Mouse (Mus musculus) adrenal gland (tissue): Measurements from ENCODE around the gene Grap.
"Not testable (repeated sequence)": the region's sequence is repeated elsewhere in the genome, so short reads cannot be mapped to it uniquely, and the experiment has no call there.

Experiments used
- intact Hi-C: fragments of 180-260 bp; cut with DNase I; formaldehyde crosslinking; loops from one replicate; pipeline ENCODE4 v1.15.1; 2025

Grap gene

GRCm38 (mm10) chr11:61637856-61638255 lies 15.2 kb upstream of the Grap start:
- intact Hi-C loops, result loop anchor here (10.0 kb wide), 1 partner anchor 1773 kb away; no protein-coding TSS in a partner anchor

- intact Hi-C loops, result loop anchor here (10.0 kb wide), 1 partner anchor 1774 kb away; no protein-coding TSS in a partner anchor
Measured at GRCm38 (mm10) chr11:61638764-61639536, 14.1 kb upstream of the Grap start.

DNA sequence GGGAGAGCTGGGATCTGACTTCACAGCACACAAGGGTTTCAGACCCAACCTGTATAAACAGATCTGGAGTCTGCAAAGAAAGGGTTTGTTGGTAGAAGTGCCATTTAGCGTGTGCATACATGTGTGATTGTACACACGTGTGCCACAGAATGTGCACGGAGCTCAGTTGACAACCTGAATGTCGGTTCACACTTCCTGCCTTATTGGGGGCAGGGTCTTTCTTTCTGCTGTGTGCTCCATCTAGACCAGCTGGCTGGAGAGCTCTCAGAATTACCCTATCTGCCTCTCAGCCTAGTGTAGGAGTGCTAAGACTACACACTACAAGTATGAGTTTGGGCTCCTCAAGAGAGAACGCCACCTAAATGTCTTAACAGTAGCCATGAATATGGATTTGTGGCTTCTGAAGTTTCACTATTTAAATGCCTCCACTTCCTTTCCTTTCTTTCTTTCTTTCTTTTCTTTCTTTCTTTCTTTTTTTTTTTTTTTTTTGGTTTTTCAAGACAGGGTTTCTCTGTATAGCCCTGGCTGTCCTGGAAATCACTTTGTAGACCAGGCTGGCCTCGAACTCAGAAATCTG lies 13.4 kb upstream of the Grap start:
- intact Hi-C loops, result loop anchor here (10.0 kb wide), 1 partner anchor 1775 kb away; no protein-coding TSS in a partner anchor

DNA sequence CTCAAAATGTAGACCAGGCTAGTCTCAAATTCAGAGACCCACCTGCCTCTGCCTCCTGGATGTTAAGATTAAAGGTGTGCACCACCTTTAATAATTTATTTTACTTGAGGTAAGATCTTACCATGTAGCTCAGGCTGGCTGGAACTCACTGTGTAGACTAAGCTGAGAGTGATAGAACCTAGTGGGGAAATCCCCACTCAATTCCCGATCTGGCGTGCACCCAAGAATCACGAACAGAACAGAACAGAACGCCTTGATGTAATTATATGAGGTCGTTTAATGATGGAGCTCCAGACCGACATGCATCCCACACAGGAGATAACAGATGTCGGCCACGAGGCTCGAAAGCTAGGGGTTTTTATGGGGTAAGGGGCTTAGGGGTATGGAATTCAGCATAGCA lies 12.5 kb upstream of the Grap start:
- intact Hi-C loops, result not testable (repeated sequence)

GRCm38 (mm10) chr11:61642106-61642505 lies 11.0 kb upstream of the Grap start:
- intact Hi-C loops, result no loop called here

DNA sequence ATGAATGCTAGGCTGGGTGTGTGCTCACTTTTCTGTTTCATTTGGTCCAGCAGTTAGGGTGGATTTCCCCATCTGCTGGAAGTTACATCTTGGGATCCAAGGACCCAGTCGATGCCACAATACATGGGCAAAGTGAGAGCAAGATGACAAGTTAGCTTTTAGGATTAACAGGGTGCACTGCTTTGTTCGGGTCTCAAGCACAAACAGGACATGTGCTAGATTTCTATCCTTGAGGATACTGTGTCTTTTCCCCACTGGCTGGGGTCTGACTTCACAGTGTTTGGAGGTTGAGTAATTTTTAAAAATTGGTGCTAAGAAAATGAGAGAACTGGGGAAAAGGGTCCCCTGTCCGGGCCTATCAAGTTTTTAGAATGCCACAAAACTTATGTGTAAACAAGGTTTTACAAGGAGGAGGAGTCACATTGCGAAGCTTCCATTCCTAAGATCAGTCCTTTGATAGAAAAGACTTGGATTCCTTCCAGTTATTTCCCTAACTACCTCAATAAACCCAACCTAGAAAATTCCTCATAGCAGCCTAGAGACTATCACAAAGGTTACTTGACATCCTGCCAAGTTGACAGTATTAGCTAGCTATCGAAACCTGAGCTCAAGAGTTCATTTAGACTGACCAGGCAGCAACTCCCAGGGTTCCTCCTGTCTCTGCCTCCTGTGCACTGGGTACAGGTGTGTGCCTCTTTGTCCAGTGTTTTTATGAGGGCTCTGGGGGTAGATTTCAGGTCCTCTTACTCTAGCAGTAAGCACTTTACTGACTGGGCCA lies 9.7 kb upstream of the Grap start:
- intact Hi-C loops, result no loop called here

DNA sequence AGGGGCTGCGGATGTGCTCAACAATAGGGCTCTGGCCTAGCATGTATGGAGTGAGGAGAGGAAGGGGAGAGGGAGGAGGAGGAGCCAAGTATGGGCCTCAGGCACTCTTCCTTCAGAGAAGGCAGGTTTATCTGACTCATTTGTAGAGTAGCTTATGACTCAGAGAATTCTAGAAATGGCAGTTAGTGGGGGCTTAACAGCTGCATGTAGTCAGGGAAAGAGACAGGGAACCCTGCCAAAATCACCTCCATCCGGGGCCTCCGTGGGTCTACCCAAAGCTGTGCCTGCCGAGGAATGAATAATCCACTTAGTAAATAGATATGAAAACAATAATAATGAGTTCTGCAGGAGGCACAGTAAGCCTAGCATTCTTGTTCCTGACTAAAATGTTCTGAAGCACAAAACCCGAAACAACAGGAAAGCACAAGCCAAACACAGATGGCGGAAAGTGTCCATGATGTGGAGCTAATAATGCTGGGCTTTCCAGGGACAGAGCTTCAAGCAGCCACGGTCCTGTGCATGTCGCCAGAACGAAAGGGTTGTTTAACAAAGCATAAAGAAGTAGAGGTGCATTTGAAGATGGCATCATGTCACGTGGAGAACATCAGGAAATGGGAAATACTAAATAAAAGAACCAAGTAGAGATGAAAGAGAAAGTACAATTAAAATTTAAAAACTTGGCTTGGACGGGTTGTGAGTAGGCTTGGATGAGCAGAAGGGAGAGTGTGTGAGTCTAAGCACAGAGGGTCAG lies 8.3 kb upstream of the Grap start:
- intact Hi-C loops, result no loop called here

DNA sequence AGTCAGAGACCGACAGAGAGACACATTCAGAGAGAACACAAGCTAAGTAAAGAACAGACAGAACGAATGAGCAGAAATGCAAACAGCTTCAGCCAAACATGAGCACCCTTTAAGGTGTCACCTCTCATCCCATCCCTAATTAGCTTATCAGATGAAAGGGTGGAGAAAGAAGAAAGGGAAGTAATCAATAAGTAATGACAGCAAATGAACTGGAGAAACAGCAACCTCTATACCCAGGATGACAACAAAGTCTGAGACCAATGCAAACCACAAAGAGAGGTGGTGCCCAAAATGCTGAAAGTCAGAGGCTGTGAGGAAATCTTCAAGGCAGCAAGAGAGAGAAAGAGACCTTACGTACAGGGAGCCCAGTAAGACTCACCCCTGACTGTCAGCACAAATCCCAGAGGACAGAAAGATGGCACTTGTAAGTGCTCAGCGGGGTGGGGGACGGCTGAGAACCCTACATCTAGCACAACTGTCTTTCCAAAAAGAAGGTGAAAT lies 7.7 kb upstream of the Grap start:
- intact Hi-C loops, result no loop called here

DNA sequence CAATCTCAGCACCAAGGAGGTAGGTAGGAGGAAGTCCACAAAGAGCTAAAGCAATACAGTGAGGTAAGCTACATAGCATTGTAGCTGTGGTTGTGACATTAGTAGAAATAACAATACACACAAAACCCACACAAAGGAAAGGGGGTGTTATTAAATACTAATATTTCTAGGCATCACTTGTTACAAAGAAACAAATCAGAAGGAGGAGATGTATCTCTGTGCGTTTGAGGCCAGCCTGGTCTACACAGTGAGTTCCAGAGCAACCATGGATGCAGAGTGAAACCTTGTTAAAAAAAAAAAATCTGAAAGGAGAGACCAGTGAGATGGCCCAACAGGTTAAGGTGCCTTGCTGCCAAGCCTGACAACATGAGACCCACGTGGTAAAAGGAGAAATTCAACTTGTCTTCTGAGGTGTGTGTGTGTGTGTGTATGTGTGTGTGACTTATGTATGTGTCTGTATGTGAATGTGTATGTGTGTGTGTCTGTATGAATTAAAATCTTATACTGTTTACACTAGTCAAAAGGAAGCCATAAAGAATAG lies 6.5 kb upstream of the Grap start:
- intact Hi-C loops, result no loop called here

DNA sequence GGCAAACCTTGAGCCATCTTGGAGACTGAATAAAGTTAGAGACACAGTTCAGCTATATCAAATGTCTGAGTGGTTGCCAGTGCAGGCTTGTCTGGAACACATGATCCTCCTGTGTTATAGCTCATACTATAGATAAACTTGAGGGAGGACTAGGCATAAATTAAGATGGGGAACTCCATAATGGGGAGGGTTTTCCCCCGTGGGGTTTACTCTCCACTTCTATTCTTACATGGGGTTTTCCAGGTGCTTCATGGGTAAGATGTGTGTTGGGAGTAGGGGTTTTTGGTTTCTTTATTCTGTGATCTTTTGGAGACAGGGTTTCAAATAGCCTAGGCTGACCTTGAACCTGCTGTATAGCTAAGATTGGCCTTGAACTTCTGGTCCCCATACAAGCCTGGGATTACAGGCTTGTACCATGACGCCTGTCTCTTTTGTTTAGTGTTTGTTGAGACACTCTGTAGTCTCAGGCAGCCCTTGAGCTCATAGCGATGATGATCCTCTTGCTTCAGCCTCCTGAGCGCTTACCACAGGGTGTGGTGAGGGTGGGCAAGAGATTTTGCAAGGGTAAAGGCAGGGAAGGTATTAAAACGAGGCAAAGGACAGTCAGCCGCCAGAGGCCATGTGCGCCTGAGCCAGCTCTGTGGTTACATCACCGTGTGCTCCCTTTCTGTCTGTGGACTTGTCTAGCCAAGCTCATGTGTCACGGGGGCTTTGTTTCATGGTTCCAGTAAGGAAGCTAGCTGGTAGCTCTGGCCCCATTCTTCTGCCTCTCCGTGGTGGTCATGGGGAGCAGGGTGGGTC lies 5.8 kb upstream of the Grap start:
- intact Hi-C loops, result no loop called here

- intact Hi-C loops, result no loop called here
Measured at GRCm38 (mm10) chr11:61647956-61648748, 4.9 kb upstream of the Grap start.

DNA sequence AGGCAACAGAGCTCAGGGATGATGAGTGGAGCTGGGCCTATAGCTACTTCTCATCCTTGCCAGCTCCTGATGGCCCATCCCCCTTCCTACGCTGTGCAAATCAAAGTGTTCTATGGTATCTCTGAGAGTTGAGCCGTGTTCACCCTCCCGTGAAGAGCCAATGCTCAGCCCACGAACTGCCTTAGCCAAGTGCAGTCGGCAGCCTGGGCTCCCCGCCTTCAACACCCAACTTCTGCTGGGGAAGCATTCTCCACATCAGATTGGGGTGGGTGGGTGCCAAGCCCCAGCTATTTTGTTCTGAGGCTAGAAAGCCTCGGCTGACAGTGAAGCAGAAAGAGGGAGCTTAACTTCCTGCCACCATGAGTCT lies 4.3 kb upstream of the Grap start:
- intact Hi-C loops, result no loop called here

DNA sequence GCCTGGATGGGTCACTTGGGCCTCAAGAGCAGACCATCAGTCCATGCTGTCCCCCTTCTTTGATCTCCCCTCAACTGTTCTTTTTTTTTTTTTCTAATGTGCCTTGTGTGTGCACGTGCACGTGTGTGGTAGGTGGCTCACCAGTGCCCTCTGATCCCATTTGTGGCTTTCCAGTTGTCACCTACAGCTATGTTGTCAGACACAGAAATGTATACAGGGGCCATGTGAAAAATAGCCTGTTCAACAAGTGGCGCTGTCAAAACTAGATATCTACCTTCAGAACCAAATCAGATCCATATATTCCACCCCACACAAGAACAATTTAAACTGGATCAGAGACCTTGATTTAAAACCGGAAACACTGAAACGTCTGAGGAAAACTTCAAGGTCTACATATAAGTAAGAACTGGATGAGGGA lies 3.9 kb upstream of the Grap start:
- intact Hi-C loops, result no loop called here

GRCm38 (mm10) chr11:61649626-61650025 lies 3.4 kb upstream of the Grap start:
- intact Hi-C loops, result no loop called here

GRCm38 (mm10) chr11:61650470-61651265 lies 2.4 kb upstream of the Grap start:
- intact Hi-C loops, result no loop called here

- intact Hi-C loops, result no loop called here
Measured at GRCm38 (mm10) chr11:61652216-61652615, 849 bp upstream of the Grap start.

DNA sequence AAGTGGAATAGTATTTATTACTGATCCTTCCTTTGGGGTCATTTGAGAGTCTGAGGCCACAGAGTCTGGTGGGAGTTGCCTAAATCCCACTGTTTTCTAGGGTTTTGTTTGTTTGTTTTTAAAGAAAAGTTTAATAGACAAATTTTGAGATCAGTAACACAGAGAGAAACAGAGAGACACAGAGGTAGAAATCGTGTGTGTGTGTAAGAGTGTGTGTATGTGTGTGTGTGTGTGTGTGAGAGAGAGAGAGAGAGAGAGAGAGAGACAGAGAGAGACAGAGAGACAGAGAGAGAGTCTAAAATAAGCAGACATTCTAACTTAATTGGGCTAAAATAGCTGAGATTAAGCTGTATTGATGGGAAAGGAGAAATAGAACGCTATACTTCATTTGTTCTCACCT lies 503 bp downstream of the Grap start:
- intact Hi-C loops, result no loop called here

DNA sequence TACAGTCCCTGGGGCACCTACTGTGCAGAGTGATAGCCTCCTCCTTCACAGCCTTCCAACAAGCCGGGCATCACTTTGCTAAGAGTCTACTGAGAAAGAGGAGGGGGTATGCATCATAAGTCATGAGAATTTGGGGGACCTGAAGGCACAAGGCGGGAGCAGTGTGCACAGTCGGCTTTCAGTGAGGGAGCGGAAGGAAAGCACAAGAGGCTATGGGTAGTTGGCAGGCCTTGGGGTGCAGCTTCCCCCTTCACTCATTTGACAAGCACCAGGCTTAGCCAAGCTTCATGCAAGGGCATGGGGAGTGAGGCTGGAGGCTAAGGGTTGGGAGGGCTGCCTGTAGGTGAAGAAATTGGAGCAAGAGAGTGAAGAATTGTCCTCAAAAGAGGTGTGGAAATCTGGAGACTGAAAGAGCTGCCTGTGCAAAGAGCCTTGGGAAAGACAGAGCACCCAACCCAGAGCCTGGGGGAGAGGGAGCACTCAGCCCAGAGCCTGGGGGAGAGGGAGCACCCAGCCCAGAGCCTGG lies 1.8 kb downstream of the Grap start:
- intact Hi-C loops, result no loop called here
